Mouse (Mus musculus) small intestine, adult 2 months (tissue): ENCODE results near the gene Tatdn2. TPM values are rescaled to one million over a fixed set of nuclear protein-coding genes. Genes with fewer than 3 reads are reported as not detected.

Source experiments
- H3K27ac ChIP-seq: fragments of 200-500 bp; 2 replicates; pipeline ENCODE4 v1.5.1; 2012; ENCODE audit warnings: low read depth, low read length, control low read depth, inconsistent platforms; ENCODE audit not compliant: insufficient read depth
- H3K27me3 ChIP-seq: fragments of 200-500 bp; 2 replicates; pipeline ENCODE4 v1.6.1; 2012; ENCODE audit warnings: mild to moderate bottlenecking, moderate library complexity, low read length, inconsistent platforms; ENCODE audit not compliant: control insufficient read depth, insufficient read depth
- H3K36me3 ChIP-seq: fragments of 200-500 bp; 2 replicates; pipeline ENCODE4 v1.6.1; 2012; ENCODE audit warnings: mild to moderate bottlenecking, low read length, control low read depth, inconsistent platforms; ENCODE audit not compliant: control insufficient read depth, insufficient read depth
- H3K4me1 ChIP-seq: fragments of 200-500 bp; 2 replicates; pipeline ENCODE4 v1.6.1; 2012; ENCODE audit warnings: low read length, inconsistent platforms, mixed read lengths; ENCODE audit not compliant: control insufficient read depth, insufficient read depth, insufficient read length
- H3K4me3 ChIP-seq: fragments of 200-500 bp; 2 replicates; pipeline ENCODE4 v1.5.1; 2012; ENCODE audit warnings: low read depth, mild to moderate bottlenecking, control low read depth, inconsistent platforms, low read length, moderate library complexity
- CTCF ChIP-seq: fragments of 200-500 bp; IDR thresholded peaks from 2 replicates; pipeline ENCODE4 v1.5.1; 2012; ENCODE audit warnings: low read depth, mild to moderate bottlenecking, control low read depth, inconsistent platforms, low read length, moderate library complexity, mixed read lengths; ENCODE audit not compliant: insufficient replicate concordance, insufficient read length; ENCODE audit errors: extremely low read depth
- POLR2A ChIP-seq: fragments of 200-500 bp; IDR thresholded peaks from 2 replicates; pipeline ENCODE4 v1.6.1; 2012; ENCODE audit warnings: low read depth, mild to moderate bottlenecking, control low read depth, inconsistent platforms, low read length, moderate library complexity
- WGBS: fragments of 180-500 bp; shearing (Covaris S2); methylation state at CpG from one replicate; pipeline ENCODE4 v1.1.7; 2018; 5-methylcytosine and 5-hydroxymethylcytosine counted together
- polyA plus RNA-seq: library from polyadenylated mRNA; depleted of rRNA; stranded (reverse); fragments of >200 nt; gene quantifications from 2 replicates; pipeline ENCODE4 v1.2.3, GENCODE M21; 2012

Tatdn2 gene
- polyA plus RNA-seq, 1 experiment = 16.6 TPM

DNA sequence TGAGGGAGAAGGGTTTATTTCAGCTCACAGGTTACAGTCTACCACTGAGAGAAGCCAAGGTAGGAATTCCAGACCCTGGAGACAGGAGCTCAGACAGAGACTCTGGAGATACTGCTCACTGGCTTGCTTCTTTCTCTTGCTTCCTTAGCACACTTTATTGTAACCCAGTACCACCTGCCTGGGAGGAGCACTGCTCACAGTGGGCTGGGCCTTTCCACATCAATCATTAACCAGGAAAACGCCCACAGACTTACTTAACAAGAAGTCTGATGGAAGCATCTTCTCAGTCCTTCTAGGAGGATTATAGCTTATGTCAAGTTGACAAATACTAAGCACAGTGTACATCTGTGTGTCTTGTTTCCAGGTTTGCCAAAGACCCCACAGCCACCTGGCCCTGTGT, 17.9 kb downstream of the Tatdn2 start:
- peaks cover 51% of the 10 kb centered on the region for H3K36me3 ChIP-seq
- peak overlapping the region; percentile 28 for H3K27ac ChIP-seq

DNA sequence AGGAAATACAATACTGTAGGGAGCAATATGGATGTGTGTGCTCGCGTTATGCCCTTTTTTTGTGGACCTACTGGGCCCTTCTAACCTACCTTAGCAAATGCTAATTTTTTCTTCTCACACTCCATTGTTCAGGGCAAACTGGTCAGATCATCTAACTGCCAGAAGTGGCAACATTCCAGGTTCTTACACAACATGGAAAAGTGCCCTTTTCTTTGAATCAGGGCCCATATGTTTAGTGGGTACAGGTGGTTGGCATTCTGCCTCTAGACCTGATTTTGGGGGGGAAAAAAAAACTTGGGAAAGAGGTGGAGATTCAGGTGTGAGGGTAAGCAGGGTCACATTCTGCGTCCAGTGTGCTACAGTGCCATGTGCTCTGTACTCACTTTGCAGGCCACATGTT, 20.7 kb downstream of the Tatdn2 start:
- Histone ChIP-seq H3K36me3 (peaks cover 37% of the 10 kb centered on the region), H3K4me1 (peaks cover 12% of the 10 kb centered on the region; the same call in 1 of the 2 replicates), H3K27me3 (no peaks in the 10 kb centered on the region), H3K4me3 (no peak overlapping the region), H3K27ac (no peak overlapping the region)
- TF ChIP-seq POLR2A (no peak), CTCF (no peak)
- WGBS = 92% methylated on average over 3 of the region's 3 CpGs

More for the DNA sequence above, 17.9 kb downstream of the Tatdn2 start:
- no peaks in the 10 kb centered on the region for H3K27me3 ChIP-seq
- no peak for TF ChIP-seq POLR2A
- no peak for TF ChIP-seq CTCF
- no peak overlapping the region for H3K4me3 ChIP-seq
- 29% methylated on average over 1 of the region's 1 CpGs for WGBS
- peaks cover 15% of the 10 kb centered on the region; the same call in 1 of the 2 replicates for H3K4me1 ChIP-seq

DNA sequence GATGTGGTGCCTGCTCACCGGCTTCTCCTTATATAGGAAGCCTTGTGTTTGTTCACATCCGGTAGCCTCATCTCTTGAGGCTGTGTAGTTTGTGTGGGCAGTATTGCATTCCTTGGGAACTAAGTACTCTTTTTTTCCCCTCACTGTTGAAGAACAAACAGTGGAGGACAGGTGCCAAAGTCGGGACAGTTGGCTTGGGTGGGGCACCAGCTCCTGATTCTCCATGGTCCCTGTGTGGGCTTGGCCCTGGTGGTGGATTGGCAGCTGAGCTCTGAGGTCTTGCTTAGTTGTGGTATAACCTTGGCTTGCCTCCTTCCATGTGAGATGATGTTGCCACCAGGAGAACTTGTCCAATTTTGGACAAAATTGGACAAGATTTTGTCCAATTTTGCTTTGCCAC, 23.0 kb downstream of the Tatdn2 start, which contains the start of gene Ghrl:
TSS of gene Ghrl (minus strand) at position 3 of the 400 bp plus-strand sequence.
- peaks cover 3% of the 10 kb centered on the region; the same call in 1 of the 2 replicates for H3K4me1 ChIP-seq
- no peak within 1 kb of the TSS for H3K4me3 ChIP-seq
- H3K27ac ChIP-seq = no peak within 1 kb of the TSS
- H3K27me3 ChIP-seq = no peaks in the 10 kb centered on the region
- H3K36me3 ChIP-seq = peaks cover 38% of the 10 kb centered on the region
- TF ChIP-seq CTCF = no peak
- TF ChIP-seq POLR2A = no peak
- 60% methylated on average over 3 of the region's 3 CpGs for WGBS

DNA sequence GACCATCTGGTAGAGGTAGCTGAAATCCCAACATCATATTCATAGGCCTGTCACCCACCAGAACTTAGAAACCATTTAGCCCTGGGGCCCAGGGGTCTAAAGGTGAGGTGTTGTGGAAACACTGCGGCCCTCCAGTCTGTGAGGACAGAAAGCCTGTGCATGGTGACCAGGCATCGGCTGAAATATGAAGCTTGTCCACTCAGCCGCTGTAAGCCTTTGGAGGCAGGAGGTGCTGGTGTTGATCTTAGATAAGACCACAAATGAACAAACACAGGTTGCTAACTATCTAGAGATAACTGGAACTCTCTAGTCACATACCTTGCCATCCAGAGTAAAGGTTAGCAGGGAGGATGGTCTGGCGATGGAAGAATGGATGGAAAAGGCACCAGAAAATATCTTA, 24.2 kb downstream of the Tatdn2 start:
- H3K4me1 ChIP-seq = peaks cover 3% of the 10 kb centered on the region; the same call in 1 of the 2 replicates
- no peaks in the 10 kb centered on the region for H3K27me3 ChIP-seq
- H3K27ac ChIP-seq = no peak overlapping the region
- peaks cover 36% of the 10 kb centered on the region for H3K36me3 ChIP-seq
- TF ChIP-seq CTCF = no peak
- no peak for TF ChIP-seq POLR2A
- H3K4me3 ChIP-seq = no peak overlapping the region
- 54% methylated on average over 4 of the region's 4 CpGs for WGBS

DNA sequence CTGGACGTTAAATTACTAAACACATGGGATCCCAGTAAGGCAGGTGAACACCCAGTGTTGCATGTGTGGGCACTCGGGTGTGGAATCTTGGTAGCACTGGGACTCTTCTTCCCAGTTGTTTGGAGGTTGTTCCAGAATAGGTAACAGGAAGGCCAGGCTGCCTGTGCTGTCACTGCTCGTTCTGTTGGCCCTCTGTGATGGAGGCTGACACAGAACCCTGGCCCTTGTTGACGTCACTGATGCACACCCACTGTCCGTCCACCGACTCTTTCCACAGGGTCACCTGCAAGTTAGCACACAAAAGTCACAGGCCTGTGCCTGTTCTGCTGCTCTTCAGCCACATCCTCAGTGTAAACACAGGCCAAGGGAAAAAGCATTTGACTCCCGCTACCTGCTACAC, 31.3 kb downstream of the Tatdn2 start:
- Histone ChIP-seq H3K27me3 (no peaks in the 10 kb centered on the region), H3K4me1 (no peaks in the 10 kb centered on the region), H3K27ac (no peak overlapping the region), H3K36me3 (peaks cover 77% of the 10 kb centered on the region), H3K4me3 (no peak overlapping the region)
- WGBS = 89% methylated on average over 7 of the region's 7 CpGs
- no peak for TF ChIP-seq POLR2A
- TF ChIP-seq CTCF = no peak

DNA sequence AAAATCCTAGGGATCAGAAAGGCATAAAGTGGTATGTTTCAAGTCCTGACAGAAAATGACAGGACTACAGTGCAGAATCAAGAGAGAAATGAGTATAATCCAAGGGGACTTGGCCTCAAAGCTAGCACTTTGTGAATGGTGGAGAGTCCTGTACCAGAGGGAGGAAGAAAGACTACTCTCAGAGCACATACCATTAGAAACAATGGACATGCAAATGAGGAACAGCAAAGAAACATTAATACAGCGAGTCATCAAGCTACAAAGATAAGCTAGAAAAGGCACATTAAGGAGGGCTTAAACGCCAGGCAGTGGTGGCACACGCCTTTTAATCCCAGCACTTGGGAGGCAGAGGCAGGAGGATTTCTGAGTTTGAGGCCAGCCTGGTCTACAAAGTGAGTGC, 34.4 kb downstream of the Tatdn2 start:
- peaks cover under 1% of the 10 kb centered on the region; the same call in 1 of the 2 replicates for H3K4me1 ChIP-seq
- H3K27me3 ChIP-seq = no peaks in the 10 kb centered on the region
- TF ChIP-seq POLR2A (no peak), CTCF (no peak)
- H3K4me3 ChIP-seq = no peak overlapping the region
- peaks cover 82% of the 10 kb centered on the region for H3K36me3 ChIP-seq
- WGBS = 79% methylated on average over 3 of the region's 3 CpGs
- H3K27ac ChIP-seq = no peak overlapping the region

DNA sequence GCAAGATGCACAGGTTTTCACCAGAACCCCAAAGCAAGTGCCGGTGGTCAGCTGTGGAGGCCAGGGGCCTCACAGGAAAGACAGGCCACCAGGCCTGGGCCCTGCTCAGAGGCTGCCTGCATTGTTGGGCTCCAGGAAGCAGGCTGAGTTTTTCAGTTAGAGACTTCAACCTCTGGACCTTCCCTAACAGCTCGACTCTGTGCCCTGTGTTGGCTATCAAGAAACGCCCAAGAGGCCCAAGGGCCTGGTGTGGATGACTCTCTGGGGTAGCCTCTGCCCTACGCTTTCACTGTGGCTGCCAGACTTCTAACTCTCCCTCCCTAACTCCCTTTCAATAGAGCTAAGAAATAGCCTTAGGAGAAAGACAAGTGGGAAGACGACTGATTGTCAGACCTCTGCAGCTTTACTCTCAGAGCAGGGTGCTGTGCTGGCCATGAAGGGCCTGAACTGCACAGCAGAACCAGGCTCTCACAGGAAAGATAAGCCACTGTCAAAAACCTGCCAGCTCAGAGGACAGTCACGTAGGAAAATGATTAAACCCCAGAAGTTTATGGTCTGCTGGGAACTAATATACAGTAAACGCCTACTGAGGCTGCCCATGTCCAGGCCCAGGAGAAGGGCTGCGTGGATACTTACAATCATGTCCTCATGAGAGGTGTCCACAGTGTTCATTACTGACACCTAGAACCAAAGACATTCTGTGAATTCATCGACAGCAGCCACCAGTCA, 40.6 kb downstream of the Tatdn2 start:
- WGBS = 30% methylated on average over 9 of the region's 9 CpGs
- peak overlapping the region; percentile 100 for H3K27ac ChIP-seq

More for the DNA sequence above, 40.6 kb downstream of the Tatdn2 start:
- H3K27me3 ChIP-seq = no peaks in the 10 kb centered on the region
- peaks cover 13% of the 10 kb centered on the region for H3K4me1 ChIP-seq
- TF ChIP-seq POLR2A (peak; percentile 45; the same call in 1 of the 2 replicates), CTCF (no peak)
- peaks cover 38% of the 10 kb centered on the region for H3K36me3 ChIP-seq
- peak overlapping the region; percentile 52 for H3K4me3 ChIP-seq
